Mouse (Mus musculus): ENCODE measurements around the gene Tcf3. TPM values are rescaled to one million over a fixed set of nuclear protein-coding genes. Genes with fewer than 3 reads are reported as not detected.

Tcf3 gene
- polyA plus RNA-seq, 1 experiment = 168 TPM

DNA sequence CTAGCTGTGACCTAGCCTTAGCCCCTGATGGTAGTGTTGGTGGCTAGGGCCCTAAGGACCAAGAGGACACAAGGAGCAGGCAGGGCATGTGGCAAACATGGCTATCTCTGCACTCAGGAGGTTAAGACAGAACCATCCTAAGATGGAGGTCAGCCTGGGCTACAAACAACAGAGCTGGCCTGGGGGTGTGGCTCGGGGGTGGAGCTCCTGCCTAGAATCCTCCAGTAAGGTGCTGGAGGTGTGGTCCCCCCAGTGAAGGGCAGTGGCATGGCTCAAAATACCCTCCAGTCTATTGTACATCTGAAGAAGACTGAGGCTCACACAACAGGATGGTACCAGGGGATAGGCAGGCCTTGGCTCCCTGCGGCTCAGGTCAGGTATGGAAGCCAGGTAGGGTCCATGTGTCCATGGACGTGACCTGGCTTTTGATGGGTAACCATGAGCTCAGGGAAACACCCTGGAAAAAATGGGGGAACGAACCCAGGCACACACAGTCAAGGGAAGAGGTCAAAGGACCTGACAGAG is 49.3 kb downstream of the Tcf3 start:
- Histone ChIP-seq H3K9me3 (no peaks in the 10 kb centered on the region), H3K4me3 (replicated peaks) (peak overlapping the region; percentile 60), H3K36me3 (replicated peaks; ENCODE audit: low read length) (peaks cover 38% of the 10 kb centered on the region), H3K27me3 (replicated peaks) (peaks cover 18% of the 10 kb centered on the region), H3K4me1 (peaks cover 62% of the 10 kb centered on the region)
- TF ChIP-seq GATA1 (IDR thresholded peaks at IDR 0.05; ENCODE audit: borderline replicate concordance, low read length) = no peak
- TF ChIP-seq FLI1 (IDR thresholded peaks at IDR 0.05; ENCODE audit: low read length) = no peak

DNA sequence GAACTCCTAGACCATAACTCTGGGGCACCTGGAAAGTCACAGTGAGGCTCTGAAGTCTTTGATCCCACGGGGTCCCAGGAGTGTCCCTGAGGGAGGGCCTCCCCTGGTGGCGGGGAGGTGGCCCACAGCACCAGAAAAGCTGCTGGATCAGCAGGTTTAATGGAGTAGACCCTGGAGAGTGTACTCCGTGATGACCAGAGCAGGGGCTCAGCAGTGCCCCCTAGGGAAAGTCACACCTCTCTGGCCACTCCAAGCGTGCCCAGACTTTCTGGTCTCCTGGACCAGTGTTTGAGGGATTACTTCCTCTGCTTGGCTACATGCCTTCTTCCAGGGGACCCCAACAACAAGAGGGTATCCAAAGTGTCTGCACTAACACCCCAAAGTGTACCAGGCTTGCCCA is 50.0 kb downstream of the Tcf3 start:
- no peak overlapping the region for H3K4me3 ChIP-seq (replicated peaks)
- H3K9me3 ChIP-seq = no peaks in the 10 kb centered on the region
- H3K36me3 ChIP-seq (replicated peaks; ENCODE audit: low read length) = peaks cover 38% of the 10 kb centered on the region
- peaks cover 23% of the 10 kb centered on the region for H3K27me3 ChIP-seq (replicated peaks)
- TF ChIP-seq FLI1 (IDR thresholded peaks at IDR 0.05; ENCODE audit: low read length) = no peak
- no peak for TF ChIP-seq GATA1 (IDR thresholded peaks at IDR 0.05; ENCODE audit: borderline replicate concordance, low read length)
- peaks cover 56% of the 10 kb centered on the region for H3K4me1 ChIP-seq

DNA sequence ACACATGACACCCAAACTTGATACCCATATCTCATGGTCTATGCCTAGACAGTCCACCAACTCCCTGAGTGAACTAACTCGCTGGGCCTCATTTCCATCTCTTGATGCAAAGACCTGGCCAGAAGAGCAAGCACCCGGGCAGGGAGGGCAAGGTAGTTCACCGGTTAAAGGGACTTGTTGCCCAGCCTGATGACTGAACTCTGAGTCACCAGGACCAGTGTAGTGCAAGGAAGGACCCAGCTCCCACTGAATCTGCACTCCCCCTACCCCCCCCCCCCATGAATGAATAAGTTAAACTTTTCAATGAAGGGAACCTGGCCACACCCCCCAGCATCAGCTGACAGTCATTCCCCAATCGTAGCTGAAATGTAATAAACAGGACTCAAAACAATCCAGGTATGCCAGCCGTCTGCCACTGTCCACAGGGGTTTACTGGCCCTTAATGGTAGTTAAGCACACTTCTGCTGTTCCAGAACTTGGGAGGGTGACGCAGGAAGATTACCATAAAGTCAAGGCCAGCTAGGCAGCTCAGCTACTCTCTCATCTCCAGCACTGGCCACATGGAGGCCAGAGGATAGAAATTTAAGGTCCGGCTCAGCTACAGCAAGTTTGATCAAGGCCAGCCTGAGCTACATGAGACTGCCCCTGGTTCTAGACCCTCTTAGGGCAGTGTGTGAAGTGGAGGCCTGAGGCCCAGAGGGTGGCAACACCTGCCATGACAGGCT is 50.6 kb downstream of the Tcf3 start:
- H3K27me3 ChIP-seq (replicated peaks) = peaks cover 25% of the 10 kb centered on the region
- H3K9me3 ChIP-seq = no peaks in the 10 kb centered on the region
- H3K36me3 ChIP-seq (replicated peaks; ENCODE audit: low read length) = peaks cover 38% of the 10 kb centered on the region
- no peak overlapping the region for H3K4me3 ChIP-seq (replicated peaks)
- no peak for TF ChIP-seq GATA1 (IDR thresholded peaks at IDR 0.05; ENCODE audit: borderline replicate concordance, low read length)
- no peak for TF ChIP-seq FLI1 (IDR thresholded peaks at IDR 0.05; ENCODE audit: low read length)
- peaks cover 51% of the 10 kb centered on the region for H3K4me1 ChIP-seq

DNA sequence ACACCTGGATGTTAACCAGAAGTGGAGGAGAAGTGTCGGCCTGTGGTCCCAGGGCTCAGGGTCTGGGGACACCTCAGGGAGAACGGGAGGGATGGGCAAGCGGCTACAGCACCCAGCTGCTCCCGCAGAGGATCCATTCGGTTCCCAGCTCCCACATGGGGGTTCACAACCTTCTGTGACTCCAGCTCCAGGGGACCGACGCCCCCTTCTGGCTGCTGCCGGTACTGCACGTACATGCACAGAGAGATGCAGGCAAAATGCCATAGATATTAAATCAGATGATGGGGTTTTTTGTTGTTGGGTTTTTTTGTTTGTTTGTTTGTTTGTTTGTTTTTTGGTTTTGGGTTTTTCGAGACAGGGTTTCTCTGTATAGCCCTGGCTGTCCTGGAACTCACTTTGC is 55.7 kb downstream of the Tcf3 start:
- H3K9me3 ChIP-seq = peaks cover 7% of the 10 kb centered on the region; the same call in 1 of the 2 replicates
- no peak overlapping the region for H3K4me3 ChIP-seq (replicated peaks)
- peaks cover 7% of the 10 kb centered on the region; the same call in 1 of the 2 replicates for H3K4me1 ChIP-seq
- peaks cover 15% of the 10 kb centered on the region for H3K27me3 ChIP-seq (replicated peaks)
- TF ChIP-seq GATA1 (IDR thresholded peaks at IDR 0.05; ENCODE audit: borderline replicate concordance, low read length) = no peak
- TF ChIP-seq FLI1 (IDR thresholded peaks at IDR 0.05; ENCODE audit: low read length) = no peak
- H3K36me3 ChIP-seq (replicated peaks; ENCODE audit: low read length) = peaks cover 25% of the 10 kb centered on the region

DNA sequence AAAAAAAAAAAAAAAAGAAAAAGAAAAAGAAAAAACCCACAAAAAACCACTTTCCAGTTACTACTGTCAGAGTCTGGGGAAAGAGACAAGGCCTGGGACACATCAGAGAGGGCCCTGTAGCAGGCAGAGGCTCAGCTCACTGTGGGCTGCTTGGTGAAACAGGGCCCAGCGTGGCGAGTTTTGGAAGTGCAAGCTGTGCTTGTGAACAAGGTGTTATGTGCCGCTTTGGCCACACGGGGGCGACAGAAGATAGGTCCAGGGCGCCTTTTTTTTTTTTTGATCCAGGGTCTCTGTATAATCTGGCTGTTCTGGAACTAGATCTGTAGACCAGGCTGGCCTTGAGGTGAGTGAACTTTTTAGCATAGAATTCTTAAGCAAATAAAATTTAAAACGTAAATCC is 57.3 kb downstream of the Tcf3 start:
- TF ChIP-seq FLI1 (IDR thresholded peaks at IDR 0.05; ENCODE audit: low read length) = no peak
- TF ChIP-seq GATA1 (IDR thresholded peaks at IDR 0.05; ENCODE audit: borderline replicate concordance, low read length) = no peak

DNA sequence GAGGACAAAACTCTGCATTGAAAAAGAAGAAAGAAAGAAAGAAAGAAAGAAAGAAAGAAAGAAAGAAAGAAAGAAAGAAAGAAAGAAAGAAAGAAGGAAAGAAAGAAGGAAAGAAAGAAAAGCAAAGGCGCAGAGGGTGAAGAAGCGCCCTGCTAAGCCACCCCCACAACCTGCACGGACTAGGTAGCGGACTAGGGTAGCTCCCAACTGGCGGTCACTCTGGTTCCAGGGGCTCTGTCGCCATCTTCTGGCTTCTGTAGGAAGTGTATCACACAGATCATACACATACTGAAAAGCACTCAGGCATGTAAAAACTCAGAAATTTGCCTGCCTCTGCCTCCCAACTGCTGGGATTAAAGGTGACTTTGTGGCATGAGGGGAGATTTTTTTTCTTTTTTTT is 59.4 kb downstream of the Tcf3 start:
- Histone ChIP-seq H3K4me1 (peaks cover 22% of the 10 kb centered on the region), H3K9me3 (peaks cover 7% of the 10 kb centered on the region; the same call in 1 of the 2 replicates), H3K27me3 (replicated peaks) (peaks cover 27% of the 10 kb centered on the region), H3K36me3 (replicated peaks; ENCODE audit: low read length) (no peaks in the 10 kb centered on the region), H3K4me3 (replicated peaks) (no peak overlapping the region)
- TF ChIP-seq GATA1 (IDR thresholded peaks at IDR 0.05; ENCODE audit: borderline replicate concordance, low read length) (no peak), FLI1 (IDR thresholded peaks at IDR 0.05; ENCODE audit: low read length) (no peak)

More for the DNA sequence above, 57.3 kb downstream of the Tcf3 start:
- H3K36me3 ChIP-seq (replicated peaks; ENCODE audit: low read length) = peaks cover 10% of the 10 kb centered on the region
- H3K9me3 ChIP-seq = peaks cover 7% of the 10 kb centered on the region; the same call in 1 of the 2 replicates
- peaks cover 19% of the 10 kb centered on the region for H3K4me1 ChIP-seq
- no peak overlapping the region for H3K4me3 ChIP-seq (replicated peaks)
- peaks cover 22% of the 10 kb centered on the region for H3K27me3 ChIP-seq (replicated peaks)

DNA sequence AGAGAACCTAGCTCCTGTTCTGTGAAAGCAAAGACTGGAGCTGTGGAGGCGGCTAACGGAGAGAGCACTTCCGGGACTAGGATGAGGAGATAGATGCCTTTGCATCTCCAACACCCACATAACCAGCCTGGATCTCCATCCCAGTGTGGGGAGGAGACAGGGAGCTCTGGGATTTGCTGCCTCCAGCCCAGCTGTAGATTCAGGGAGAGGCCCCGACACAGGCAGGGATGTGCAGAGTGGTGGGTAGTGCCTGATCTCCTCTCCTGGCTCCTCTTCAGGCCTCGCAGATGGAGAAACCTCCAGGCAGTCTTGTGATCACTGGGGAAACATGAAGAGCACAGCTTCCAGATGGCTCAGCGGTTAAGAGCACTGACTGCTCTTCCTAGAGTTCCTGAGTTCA is 60.7 kb downstream of the Tcf3 start:
- H3K4me1 ChIP-seq = peaks cover 23% of the 10 kb centered on the region
- peaks cover 29% of the 10 kb centered on the region for H3K27me3 ChIP-seq (replicated peaks)
- TF ChIP-seq GATA1 (IDR thresholded peaks at IDR 0.05; ENCODE audit: borderline replicate concordance, low read length) (no peak), FLI1 (IDR thresholded peaks at IDR 0.05; ENCODE audit: low read length) (no peak)
- no peaks in the 10 kb centered on the region for H3K36me3 ChIP-seq (replicated peaks; ENCODE audit: low read length)
- no peak overlapping the region for H3K4me3 ChIP-seq (replicated peaks)
- H3K9me3 ChIP-seq = peaks cover 13% of the 10 kb centered on the region

DNA sequence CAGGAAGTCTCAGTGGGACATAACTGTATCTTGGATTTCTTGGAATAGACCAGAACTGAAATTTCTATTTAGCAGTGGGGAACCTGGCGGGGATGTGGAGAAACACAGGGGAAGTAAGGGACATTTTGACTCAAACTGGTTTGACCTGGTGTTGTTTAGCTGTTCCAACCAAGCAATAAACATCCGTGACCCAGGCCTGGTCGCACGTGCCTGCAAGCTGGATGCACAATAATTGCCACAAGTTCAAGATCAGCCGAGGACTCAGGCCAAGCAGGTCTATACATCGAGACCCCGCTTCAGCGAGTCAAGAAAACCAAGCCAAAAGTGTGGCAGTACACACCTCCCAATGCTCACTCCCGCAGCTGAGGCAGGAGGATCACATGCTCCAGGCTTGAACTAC is 61.5 kb downstream of the Tcf3 start:
- H3K27me3 ChIP-seq (replicated peaks) = peaks cover 36% of the 10 kb centered on the region
- no peak for TF ChIP-seq FLI1 (IDR thresholded peaks at IDR 0.05; ENCODE audit: low read length)
- no peak for TF ChIP-seq GATA1 (IDR thresholded peaks at IDR 0.05; ENCODE audit: borderline replicate concordance, low read length)

DNA sequence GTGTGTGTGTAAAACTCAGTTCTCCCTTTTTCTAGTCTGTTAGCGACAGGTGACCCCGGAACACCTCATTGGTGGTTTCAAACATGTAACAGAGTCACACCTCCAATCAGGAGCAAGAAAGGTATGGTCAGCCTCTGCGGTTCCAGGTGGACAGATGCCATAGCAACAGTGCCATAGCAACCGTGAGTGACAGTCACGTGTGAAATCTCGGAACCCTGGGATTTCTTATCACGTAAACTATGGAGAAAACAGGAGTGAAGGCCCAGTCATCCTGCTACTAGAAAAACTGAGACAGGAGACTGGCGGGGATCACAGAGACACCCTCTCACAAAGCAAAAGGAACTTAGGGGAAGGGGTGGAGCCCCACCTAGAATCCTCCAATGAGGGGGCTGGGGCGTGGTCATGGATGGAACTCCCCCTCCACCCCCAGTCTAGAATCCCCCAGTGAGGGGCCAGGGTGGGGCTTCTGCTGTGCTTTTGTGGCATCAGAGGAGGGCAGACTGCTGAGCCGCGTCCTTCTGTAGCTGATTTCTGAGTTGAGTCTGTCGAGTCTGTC is 62.0 kb downstream of the Tcf3 start:
- TF ChIP-seq FLI1 (IDR thresholded peaks at IDR 0.05; ENCODE audit: low read length) (no peak), GATA1 (IDR thresholded peaks at IDR 0.05; ENCODE audit: borderline replicate concordance, low read length) (no peak)
- peaks cover 41% of the 10 kb centered on the region for H3K27me3 ChIP-seq (replicated peaks)
- peaks cover 13% of the 10 kb centered on the region for H3K9me3 ChIP-seq
- H3K36me3 ChIP-seq (replicated peaks; ENCODE audit: low read length) = no peaks in the 10 kb centered on the region
- peaks cover 27% of the 10 kb centered on the region for H3K4me1 ChIP-seq
- H3K4me3 ChIP-seq (replicated peaks) = no peak overlapping the region

More for the DNA sequence above, 61.5 kb downstream of the Tcf3 start:
- no peak overlapping the region for H3K4me3 ChIP-seq (replicated peaks)
- no peaks in the 10 kb centered on the region for H3K36me3 ChIP-seq (replicated peaks; ENCODE audit: low read length)
- H3K9me3 ChIP-seq = peaks cover 9% of the 10 kb centered on the region
- H3K4me1 ChIP-seq = peaks cover 27% of the 10 kb centered on the region
